Mouse (Mus musculus): ENCODE results near the gene Spata31d1c. TPM values are rescaled to one million over a fixed set of nuclear protein-coding genes. Genes with fewer than 3 reads are reported as not detected.

The Spata31d1c gene
- total and polyA plus RNA-seq, 3 experiments, result 0.27 TPM; not detected in 2

- H3K9me3 ChIP-seq (replicated peaks), result no peaks in the 10 kb centered on the region
- H3K4me3 ChIP-seq (ENCODE audit: low read depth, low read length), result no peak overlapping the region
- H3K4me1 ChIP-seq (ENCODE audit: insufficient read depth, low read depth, low read length), result no peaks in the 10 kb centered on the region
- no peak for ATAC-seq (ENCODE audit: extremely low read depth, insufficient number of reproducible peaks, low FRiP score, poor library complexity, severe bottlenecking)
- H3K36me3 ChIP-seq (replicated peaks), result no peaks in the 10 kb centered on the region
- TF ChIP-seq GATA1 (IDR thresholded peaks at IDR 0.05; ENCODE audit: borderline replicate concordance, low read length), result no peak
- no peak for TF ChIP-seq TAL1 (conservative IDR thresholded peaks at IDR 0.05; ENCODE audit: low read depth, low read length)
- no peak for TF ChIP-seq CTCF (IDR thresholded peaks at IDR 0.05; ENCODE audit: low read depth, low read length)
- TF ChIP-seq POLR2AphosphoS5 (IDR thresholded peaks at IDR 0.05; ENCODE audit: insufficient replicate concordance, low read depth, low read length), result no peak
- no peak for TF ChIP-seq GATA2 (IDR thresholded peaks at IDR 0.05; ENCODE audit: borderline replicate concordance, low read depth, low read length)
- no peaks in the 10 kb centered on the region for H3K27me3 ChIP-seq (ENCODE audit: insufficient read depth, low read length)
- no peak for DNase-seq (ENCODE audit: low spot score)
Measured at GRCm38 (mm10) chr13:65035057-65035456, 2.2 kb downstream of the Spata31d1c start.

- H3K9me3 ChIP-seq (replicated peaks), result no peaks in the 10 kb centered on the region
- no peak for TF ChIP-seq POLR2AphosphoS5 (IDR thresholded peaks at IDR 0.05; ENCODE audit: insufficient replicate concordance, low read depth, low read length)
- H3K36me3 ChIP-seq (replicated peaks), result no peaks in the 10 kb centered on the region
- ATAC-seq (ENCODE audit: extremely low read depth, insufficient number of reproducible peaks, low FRiP score, poor library complexity, severe bottlenecking), result no peak
- no peaks in the 10 kb centered on the region for H3K27me3 ChIP-seq (ENCODE audit: insufficient read depth, low read length)
- 0 out of 2 replicates have a peak, but pooled peaks cover 3% of the 10 kb centered on the region for H3K4me1 ChIP-seq (ENCODE audit: insufficient read depth, low read depth, low read length)
- no peak for DNase-seq (ENCODE audit: low spot score)
- H3K4me3 ChIP-seq (ENCODE audit: low read depth, low read length), result no peak within 1 kb of the TSS
Measured at GRCm38 (mm10) chr13:65052660-65053059, 19.8 kb downstream of the Spata31d1c start, which contains the start of gene Prss47. Gene Prss47, minus strand, starts transcription at chr13:65052760.

GRCm38 (mm10) chr13:65069969-65070368 is 37.1 kb downstream of the Spata31d1c start:
- Histone ChIP-seq H3K36me3 (replicated peaks) (peaks cover 59% of the 10 kb centered on the region), H3K4me1 (ENCODE audit: insufficient read depth, low read depth, low read length) (no peaks in the 10 kb centered on the region; the same call in 1 of the 2 replicates), H3K27me3 (ENCODE audit: insufficient read depth, low read length) (no peaks in the 10 kb centered on the region), H3K4me3 (ENCODE audit: low read depth, low read length) (no peak overlapping the region), H3K9me3 (replicated peaks) (no peaks in the 10 kb centered on the region)
- DNase-seq (ENCODE audit: low spot score), result no peak
- ATAC-seq (ENCODE audit: extremely low read depth, insufficient number of reproducible peaks, low FRiP score, poor library complexity, severe bottlenecking), result no peak
- TF ChIP-seq GATA2 (IDR thresholded peaks at IDR 0.05; ENCODE audit: borderline replicate concordance, low read depth, low read length) (no peak), GATA1 (IDR thresholded peaks at IDR 0.05; ENCODE audit: borderline replicate concordance, low read length) (no peak)

Other genes with a start within 250 kb of the Spata31d1c start
- not detected in 2 replicates for gene Cntnap3, start 129.1 kb upstream of the Spata31d1c start, total RNA-seq (2014; fragmentation: Nextera tagmentation)
- 0.05 TPM in 1 of 2 replicates, not detected in the other for gene Cntnap3, start 129.1 kb upstream of the Spata31d1c start, total RNA-seq (2017)
- gene Cntnap3, start 129.1 kb upstream of the Spata31d1c start, polyA plus RNA-seq (2012), result not detected in 2 replicates
- gene Spata31, start 115.7 kb upstream of the Spata31d1c start, total RNA-seq (2014; fragmentation: Nextera tagmentation), result not detected in 2 replicates
- 0.06 and 0.16 TPM in 2 replicates for gene Spata31, start 115.7 kb upstream of the Spata31d1c start, total RNA-seq (2017)
- not detected in 2 replicates for gene Spata31, start 115.7 kb upstream of the Spata31d1c start, polyA plus RNA-seq (2012)
- gene Prss47, start 19.7 kb downstream of the Spata31d1c start, total RNA-seq (2014; fragmentation: Nextera tagmentation), result not detected in 2 replicates
- 0.17 TPM in 1 of 2 replicates, not detected in the other for gene Prss47, start 19.7 kb downstream of the Spata31d1c start, total RNA-seq (2017)
- not detected in 2 replicates for gene Prss47, start 19.7 kb downstream of the Spata31d1c start, polyA plus RNA-seq (2012)
- 91.6 and 103 TPM in 2 replicates for gene Mfsd14b, start 79.9 kb downstream of the Spata31d1c start, total RNA-seq (2014; fragmentation: Nextera tagmentation)
- 67.1 and 74.7 TPM in 2 replicates for gene Mfsd14b, start 79.9 kb downstream of the Spata31d1c start, total RNA-seq (2017)
- gene Mfsd14b, start 79.9 kb downstream of the Spata31d1c start, polyA plus RNA-seq (2012), result 21.0 and 23.0 TPM in 2 replicates
- not detected in 2 replicates for gene Olfr465-ps1, start 105.0 kb downstream of the Spata31d1c start, total RNA-seq (2014; fragmentation: Nextera tagmentation)
- 0.11 and 0.12 TPM in 2 replicates for gene Olfr465-ps1, start 105.0 kb downstream of the Spata31d1c start, total RNA-seq (2017)
- gene Olfr465-ps1, start 105.0 kb downstream of the Spata31d1c start, polyA plus RNA-seq (2012), result not detected in 2 replicates
- not detected in 2 replicates for gene Olfr466, start 117.2 kb downstream of the Spata31d1c start, total RNA-seq (2014; fragmentation: Nextera tagmentation)
- gene Olfr466, start 117.2 kb downstream of the Spata31d1c start, total RNA-seq (2017), result 0.11 and 0.12 TPM in 2 replicates
- not detected in 2 replicates for gene Olfr466, start 117.2 kb downstream of the Spata31d1c start, polyA plus RNA-seq (2012)
- gene Nlrp4f, start 172.9 kb downstream of the Spata31d1c start, total RNA-seq (2014; fragmentation: Nextera tagmentation), result not detected in 2 replicates
- 0.05 and 0.17 TPM in 2 replicates for gene Nlrp4f, start 172.9 kb downstream of the Spata31d1c start, total RNA-seq (2017)
- not detected in 2 replicates for gene Nlrp4f, start 172.9 kb downstream of the Spata31d1c start, polyA plus RNA-seq (2012)
- gene Gm10775, start 226.5 kb downstream of the Spata31d1c start, total RNA-seq (2014; fragmentation: Nextera tagmentation), result not detected in 2 replicates
- gene Gm10775, start 226.5 kb downstream of the Spata31d1c start, total RNA-seq (2017), result 0.11 TPM in 1 of 2 replicates, not detected in the other
- 0.04 and 0.12 TPM in 2 replicates for gene Gm10775, start 226.5 kb downstream of the Spata31d1c start, polyA plus RNA-seq (2012)
- gene Zfp369, start 245.8 kb downstream of the Spata31d1c start, total RNA-seq (2014; fragmentation: Nextera tagmentation), result 71.3 and 76.9 TPM in 2 replicates
- gene Zfp369, start 245.8 kb downstream of the Spata31d1c start, total RNA-seq (2017), result 33.9 and 42.4 TPM in 2 replicates
- 4.3 and 4.6 TPM in 2 replicates for gene Zfp369, start 245.8 kb downstream of the Spata31d1c start, polyA plus RNA-seq (2012)

Measured in G1E (cell line).